Mouse (Mus musculus) C2C12 (cell line): ENCODE results near the gene Lsr.

Source experiments
- CEBPB ChIP-seq: IDR thresholded peaks from one replicate; pipeline ENCODE4 v1.6.1; 2011; ENCODE audit warnings: low read depth, mild to moderate bottlenecking, control low read depth, moderate library complexity
- CTCF ChIP-seq: IDR thresholded peaks from one replicate; pipeline ENCODE4 v1.5.1; 2011; ENCODE audit not compliant: control insufficient read depth, insufficient read depth, insufficient read length
- FOSL1 ChIP-seq: IDR thresholded peaks from one replicate; pipeline ENCODE4 v1.8.0; 2011; ENCODE audit warnings: mild to moderate bottlenecking, low read length; ENCODE audit not compliant: poor library complexity, insufficient read depth, severe bottlenecking
- MAX ChIP-seq: IDR thresholded peaks from one replicate; pipeline ENCODE4 v1.6.1; 2011; ENCODE audit warnings: mild to moderate bottlenecking, control low read depth
- MYOD1 ChIP-seq: IDR thresholded peaks from one replicate; pipeline ENCODE4 v1.6.1; 2011; ENCODE audit warnings: low read depth; ENCODE audit not compliant: control insufficient read depth, insufficient read length
- MYOG ChIP-seq: IDR thresholded peaks from one replicate; pipeline ENCODE4 v1.6.1; 2011; ENCODE audit not compliant: control insufficient read depth, insufficient read length; ENCODE audit errors: extremely low read depth
- USF1 ChIP-seq: IDR thresholded peaks from one replicate; pipeline ENCODE4 v1.6.1; 2011; ENCODE audit warnings: low read depth, mild to moderate bottlenecking, control low read depth, moderate library complexity

DNA sequence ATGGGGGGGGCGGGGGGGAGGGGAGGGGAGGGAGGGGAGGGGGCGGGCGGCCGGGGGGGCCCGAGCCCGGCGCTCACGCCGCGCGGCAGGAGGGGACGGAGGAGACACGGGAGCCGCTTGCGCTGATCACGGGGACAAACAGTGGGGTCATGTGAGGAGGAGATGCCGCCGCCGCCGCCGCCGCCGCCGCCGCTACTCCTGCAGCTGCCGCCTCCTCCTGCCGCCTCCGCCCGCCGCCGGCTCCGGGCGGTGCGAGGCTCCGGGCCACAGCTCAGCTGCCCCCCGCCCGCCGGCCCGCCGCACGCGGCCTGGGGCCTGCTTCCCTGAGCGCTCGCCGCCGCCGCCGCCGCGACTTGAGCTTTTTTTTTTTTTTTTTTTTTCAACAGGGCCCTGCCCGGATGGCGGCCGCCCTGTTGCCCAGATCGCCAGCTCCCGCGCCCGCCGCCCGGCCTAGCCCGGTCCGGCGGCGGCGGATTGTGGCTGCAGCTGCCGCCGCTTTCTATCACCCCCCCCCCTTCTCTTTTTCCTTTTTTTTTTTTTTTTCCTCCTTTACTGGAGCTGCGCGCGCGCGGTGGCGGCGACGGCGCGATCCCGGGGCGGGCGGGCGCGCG is 16.4 kb downstream of the Lsr start, which contains the start of gene Usf2:
- no peak for TF ChIP-seq MYOG
- no peak for TF ChIP-seq CTCF
- TF ChIP-seq MYOD1, result no peak
- TF ChIP-seq USF1, result no peak
- no peak for TF ChIP-seq CEBPB
- no peak for TF ChIP-seq MAX
- no peak for TF ChIP-seq FOSL1
